Mouse (Mus musculus) cerebellum, adult 8-10 months (tissue): ENCODE measurements around the gene Usp6nl.
A peak's percentile ranks its signal among the peaks of the same experiment; 100 is the strongest.

Experiments
- DNase-seq: peaks from one replicate; pipeline ENCODE4 v3.0.0; 2022

Gene Usp6nl

GRCm38 (mm10) chr2:6478361-6478965 lies 156.0 kb downstream of the Usp6nl start:
- DNase-seq, result no peak

- peak; percentile 16 for DNase-seq
Measured at GRCm38 (mm10) chr2:6478966-6479391, 156.5 kb downstream of the Usp6nl start.

- no peak for DNase-seq
Measured at GRCm38 (mm10) chr2:6479620-6480019, 157.2 kb downstream of the Usp6nl start.

- DNase-seq, result no peak
Measured at GRCm38 (mm10) chr2:6481966-6482365, 159.5 kb downstream of the Usp6nl start.

- DNase-seq, result no peak
Measured at GRCm38 (mm10) chr2:6482411-6482810, 159.9 kb downstream of the Usp6nl start.

DNA sequence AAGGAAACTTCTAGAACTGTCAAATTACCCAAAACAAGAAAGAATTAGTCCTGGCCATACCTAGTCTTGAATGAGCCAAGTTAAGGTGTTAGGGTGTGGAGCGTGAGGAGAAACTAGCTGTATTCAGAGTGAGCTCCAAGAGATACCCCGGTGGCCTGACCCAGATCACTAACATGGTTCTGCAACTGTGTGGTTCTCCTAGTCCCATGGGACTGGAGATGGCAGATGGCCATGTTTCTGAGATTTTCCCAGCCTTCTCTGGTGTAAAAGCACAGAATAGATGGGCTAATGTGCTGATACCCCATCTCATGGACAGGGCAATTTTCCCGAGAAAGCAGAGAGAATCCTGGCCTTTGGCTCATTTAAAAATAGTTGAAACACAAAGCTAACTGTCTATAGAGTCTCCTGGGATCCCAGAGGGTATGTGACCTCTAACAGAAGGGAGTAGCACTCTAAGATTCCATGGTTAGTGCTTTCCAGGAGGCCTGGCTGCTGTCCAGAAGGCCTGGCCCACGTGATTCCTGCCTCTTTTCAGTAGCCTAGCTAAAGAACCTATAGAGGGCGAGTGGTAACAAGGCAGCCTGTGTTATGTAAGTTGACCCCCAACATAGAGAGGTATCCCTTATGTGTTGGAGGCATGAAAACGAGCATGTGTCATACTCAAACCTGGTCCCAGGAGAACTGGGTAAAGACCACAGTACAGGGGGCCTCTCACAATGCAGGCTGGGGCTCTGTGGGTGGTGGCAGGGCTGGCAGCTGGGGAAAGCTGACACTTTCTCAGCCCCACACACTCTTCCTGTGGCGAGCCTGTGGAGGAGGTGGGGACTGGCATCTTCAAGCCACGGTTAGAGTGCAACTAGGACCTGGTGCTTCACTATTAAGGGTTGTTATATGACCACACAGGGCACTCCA lies 160.9 kb downstream of the Usp6nl start:
- no peak for DNase-seq

DNA sequence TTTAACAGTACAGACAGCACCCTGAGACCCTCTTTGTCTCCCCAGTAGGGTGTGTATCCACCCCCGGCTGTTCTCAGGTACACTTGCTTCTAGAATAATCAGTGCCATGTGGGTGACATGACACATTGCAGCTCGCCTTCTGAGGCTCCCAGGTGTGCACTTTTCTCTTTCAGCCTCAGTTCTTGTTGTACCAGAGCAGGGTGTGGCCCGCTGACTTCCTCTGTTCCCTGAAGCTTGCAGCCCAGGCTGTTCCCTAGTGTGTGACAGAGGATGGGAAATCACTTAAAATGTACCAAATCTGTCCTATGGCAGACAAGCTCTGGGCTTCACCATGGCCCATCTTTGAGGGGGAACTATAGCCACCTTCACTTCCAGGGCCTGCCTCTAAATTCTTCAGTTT lies 161.7 kb downstream of the Usp6nl start:
- DNase-seq, result no peak

DNA sequence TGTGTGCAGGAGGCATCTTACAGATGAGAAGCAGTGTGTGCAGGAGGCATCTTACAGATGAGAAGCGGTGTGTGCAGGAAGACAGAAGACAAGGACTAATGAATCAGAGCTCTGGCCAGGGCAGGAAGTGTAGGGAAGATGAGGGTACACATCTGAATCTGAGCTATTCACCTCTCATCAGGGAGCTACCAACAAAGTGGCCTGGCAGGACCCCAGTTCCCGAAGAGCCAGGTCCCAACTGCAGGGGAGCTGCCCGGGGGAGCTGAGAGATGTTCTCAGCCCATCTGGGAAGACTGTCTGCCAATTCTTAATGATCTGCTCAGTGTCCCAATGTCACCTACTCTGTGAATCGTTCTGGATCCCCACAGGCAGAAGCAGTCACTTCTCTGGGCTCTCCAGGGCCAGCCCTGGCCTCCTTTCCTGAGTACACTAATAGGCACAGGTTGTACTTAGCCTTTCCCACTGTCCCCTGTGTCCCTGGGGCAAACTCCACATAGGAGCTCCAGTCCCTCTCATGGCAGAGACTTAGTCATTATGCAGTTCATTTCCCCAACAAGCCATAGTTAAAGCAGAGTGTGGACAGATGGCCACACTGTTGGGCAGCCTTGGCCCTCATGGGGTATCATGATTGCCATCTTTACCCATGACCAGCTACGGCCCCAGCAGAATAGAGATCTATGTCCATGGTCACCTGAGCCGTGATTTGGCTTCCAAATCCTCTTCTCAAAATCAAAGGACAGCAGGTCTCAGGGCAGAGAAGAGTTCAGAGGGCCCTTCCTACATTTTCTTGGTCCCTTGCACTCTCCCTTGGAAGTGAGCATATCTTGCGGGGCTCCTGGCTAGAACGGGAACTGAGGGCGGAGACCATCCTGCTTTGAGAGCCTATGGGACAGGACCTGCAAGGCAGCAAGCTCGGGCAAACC lies 165.4 kb downstream of the Usp6nl start:
- DNase-seq, result peak; percentile 58

- peak; percentile 40 for DNase-seq
Measured at GRCm38 (mm10) chr2:6488489-6489056, 166.1 kb downstream of the Usp6nl start.

DNA sequence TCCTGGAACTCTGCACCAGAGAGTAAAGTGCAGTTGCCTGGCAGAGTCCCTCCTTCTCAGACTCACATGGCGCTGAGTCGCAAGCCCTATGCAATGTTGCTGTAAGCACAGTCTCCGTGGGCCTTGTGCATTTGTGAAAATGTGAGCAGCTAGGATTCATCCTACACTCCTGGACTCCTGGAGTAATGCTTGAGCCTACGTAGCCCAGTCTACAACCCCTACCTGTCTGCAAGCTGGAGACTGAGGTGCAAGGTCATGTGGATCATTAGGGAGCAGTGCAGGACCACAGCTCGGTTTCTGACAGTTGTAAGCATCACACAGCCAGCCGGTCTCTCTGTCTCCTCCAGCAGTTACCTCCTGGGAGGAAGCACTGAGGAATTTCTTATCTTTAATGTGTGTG lies 167.6 kb downstream of the Usp6nl start:
- DNase-seq, result no peak

DNA sequence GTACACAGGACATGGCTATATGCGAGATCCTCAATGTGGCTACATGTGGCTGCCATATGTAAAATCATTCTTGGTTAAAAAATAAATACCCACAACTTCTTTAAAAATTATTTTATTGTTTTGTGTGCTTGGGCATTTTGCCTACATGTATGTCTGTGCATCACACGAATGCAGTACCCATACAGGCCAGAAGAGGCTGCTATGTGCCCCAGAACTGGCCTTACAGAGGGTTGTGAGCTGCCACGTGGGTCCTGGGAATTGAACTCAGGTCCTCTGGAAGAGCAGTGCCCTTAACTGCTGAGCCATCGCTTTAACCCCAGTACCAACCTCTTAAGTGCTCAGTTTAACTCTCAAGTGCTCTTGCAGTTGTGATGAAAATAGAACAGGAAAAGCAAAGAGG lies 168.4 kb downstream of the Usp6nl start:
- DNase-seq, result no peak

- DNase-seq, result no peak
Measured at GRCm38 (mm10) chr2:6493886-6494285, 171.4 kb downstream of the Usp6nl start.
